Mouse (Mus musculus): Measurements from ENCODE around the gene Smurf1. TPM values are rescaled to one million over a fixed set of nuclear protein-coding genes. Genes with fewer than 3 reads are reported as not detected.
A peak's percentile ranks its signal among the peaks of the same experiment; 100 is the strongest.

The Smurf1 gene
- polyA plus RNA-seq, 1 experiment: 14.4 TPM

DNA sequence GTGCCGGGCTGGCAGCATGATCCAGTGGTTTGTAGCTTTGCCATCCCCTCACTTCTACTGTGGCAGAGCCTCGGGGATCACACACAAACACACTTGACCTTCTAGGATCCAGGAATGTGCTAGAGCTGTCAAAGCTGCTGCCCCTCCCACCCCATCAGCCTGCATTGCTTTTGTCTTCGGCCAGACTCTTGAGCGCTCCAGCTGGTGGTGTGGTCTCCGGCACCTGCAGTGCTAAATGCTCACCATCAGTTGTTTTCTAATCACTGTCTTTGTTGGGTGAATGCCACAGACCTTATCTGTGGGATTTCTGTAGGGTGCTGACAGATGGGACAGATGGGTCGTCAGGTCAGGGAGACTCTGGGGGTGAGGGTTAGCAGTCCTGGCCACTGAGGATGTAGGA lies 109.7 kb downstream of the Smurf1 start:
- no peaks in the 10 kb centered on the region for H3K27me3 ChIP-seq (replicated peaks; ENCODE audit: control insufficient read depth, insufficient read depth, low read length)
- H3K36me3 ChIP-seq (ENCODE audit: control insufficient read depth, insufficient read depth, low read length): peaks cover 6% of the 10 kb centered on the region
- TF ChIP-seq CTCF (conservative IDR thresholded peaks at IDR 0.05; ENCODE audit: insufficient read depth, insufficient read length, low read depth, low read length) (no peak), POLR2A (IDR thresholded peaks at IDR 0.05; ENCODE audit: low read depth, low read length) (no peak)
- DNase-seq: no peak
- no peak overlapping the region for H3K4me3 ChIP-seq (ENCODE audit: insufficient read depth, low read depth, low read length)
- WGBS: 78% methylated on average over 6 of the region's 6 CpGs
- no peaks in the 10 kb centered on the region for H3K4me1 ChIP-seq (ENCODE audit: control insufficient read depth, insufficient read depth, low read length)
- no peak overlapping the region for H3K27ac ChIP-seq (ENCODE audit: insufficient read depth, low read depth, low read length)

- Histone ChIP-seq H3K4me3 (ENCODE audit: insufficient read depth, low read depth, low read length) (no peak overlapping the region), H3K27ac (ENCODE audit: insufficient read depth, low read depth, low read length) (no peak overlapping the region), H3K4me1 (ENCODE audit: control insufficient read depth, insufficient read depth, low read length) (no peaks in the 10 kb centered on the region), H3K27me3 (replicated peaks; ENCODE audit: control insufficient read depth, insufficient read depth, low read length) (no peaks in the 10 kb centered on the region), H3K36me3 (ENCODE audit: control insufficient read depth, insufficient read depth, low read length) (peaks cover 10% of the 10 kb centered on the region)
- no peak for DNase-seq
- 82% methylated on average over 5 of the region's 5 CpGs for WGBS
- no peak for TF ChIP-seq POLR2A (IDR thresholded peaks at IDR 0.05; ENCODE audit: low read depth, low read length)
- no peak for TF ChIP-seq CTCF (conservative IDR thresholded peaks at IDR 0.05; ENCODE audit: insufficient read depth, insufficient read length, low read depth, low read length)
These were observed 111.7 kb downstream of the Smurf1 start for GRCm38 (mm10) chr5:144853931-144854330.

- DNase-seq: no peak
- Histone ChIP-seq H3K27ac (ENCODE audit: insufficient read depth, low read depth, low read length) (no peak overlapping the region), H3K36me3 (ENCODE audit: control insufficient read depth, insufficient read depth, low read length) (peaks cover 10% of the 10 kb centered on the region), H3K4me3 (ENCODE audit: insufficient read depth, low read depth, low read length) (no peak overlapping the region), H3K4me1 (ENCODE audit: control insufficient read depth, insufficient read depth, low read length) (no peaks in the 10 kb centered on the region), H3K27me3 (replicated peaks; ENCODE audit: control insufficient read depth, insufficient read depth, low read length) (no peaks in the 10 kb centered on the region)
- TF ChIP-seq POLR2A (IDR thresholded peaks at IDR 0.05; ENCODE audit: low read depth, low read length) (no peak), CTCF (conservative IDR thresholded peaks at IDR 0.05; ENCODE audit: insufficient read depth, insufficient read length, low read depth, low read length) (0 out of 2 replicates have a peak, but pooled peaks have one; percentile 22)
- 95% methylated on average over 3 of the region's 3 CpGs for WGBS
These were observed 113.8 kb downstream of the Smurf1 start for GRCm38 (mm10) chr5:144851820-144852219.

DNA sequence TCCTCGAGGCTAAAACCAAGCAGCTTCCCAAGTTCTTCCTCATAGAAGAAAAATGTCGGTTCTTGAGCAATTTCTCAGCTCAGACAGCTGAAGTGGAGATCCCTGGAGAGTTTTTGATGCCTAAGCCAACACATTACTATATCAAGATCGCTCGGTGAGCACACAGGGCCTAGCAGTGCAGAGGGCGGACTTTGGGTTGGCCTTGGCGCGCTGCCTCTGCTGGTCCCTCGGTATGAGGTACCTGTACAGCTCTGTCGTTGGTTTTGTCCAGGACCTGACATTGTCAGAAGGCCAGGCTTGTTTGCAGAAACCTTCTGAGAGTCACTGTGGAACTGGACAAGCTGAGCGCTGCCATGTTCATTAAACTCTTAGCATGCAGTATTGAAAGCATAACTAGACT lies 115.7 kb downstream of the Smurf1 start:
- Histone ChIP-seq H3K27me3 (replicated peaks; ENCODE audit: control insufficient read depth, insufficient read depth, low read length) (no peaks in the 10 kb centered on the region), H3K4me3 (ENCODE audit: insufficient read depth, low read depth, low read length) (no peak overlapping the region), H3K27ac (ENCODE audit: insufficient read depth, low read depth, low read length) (no peak overlapping the region), H3K4me1 (ENCODE audit: control insufficient read depth, insufficient read depth, low read length) (no peaks in the 10 kb centered on the region), H3K36me3 (ENCODE audit: control insufficient read depth, insufficient read depth, low read length) (peaks cover 10% of the 10 kb centered on the region)
- no peak for TF ChIP-seq POLR2A (IDR thresholded peaks at IDR 0.05; ENCODE audit: low read depth, low read length)
- TF ChIP-seq CTCF (conservative IDR thresholded peaks at IDR 0.05; ENCODE audit: insufficient read depth, insufficient read length, low read depth, low read length): no peak
- no peak for DNase-seq
- WGBS: 90% methylated on average over 10 of the region's 10 CpGs

DNA sequence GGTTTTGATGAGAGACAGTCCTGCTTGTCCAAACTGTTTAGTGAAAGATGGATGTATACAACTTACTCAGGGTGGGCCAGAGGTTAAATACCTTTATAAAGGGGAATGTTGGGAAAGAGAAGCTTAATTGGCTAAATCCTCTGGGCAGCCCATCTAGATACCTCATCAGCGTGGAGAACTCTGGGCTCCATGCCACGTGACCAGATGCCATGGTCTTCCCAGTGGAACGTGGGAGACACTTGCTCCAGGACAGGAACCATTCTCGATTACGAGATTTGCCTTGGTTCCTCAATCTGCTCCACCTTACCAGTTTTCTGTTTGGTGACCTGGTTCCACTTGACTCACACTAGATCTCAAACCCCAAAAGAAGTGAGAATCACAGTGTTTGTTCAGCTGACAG lies 116.9 kb downstream of the Smurf1 start:
- Histone ChIP-seq H3K27ac (ENCODE audit: insufficient read depth, low read depth, low read length) (no peak overlapping the region), H3K27me3 (replicated peaks; ENCODE audit: control insufficient read depth, insufficient read depth, low read length) (no peaks in the 10 kb centered on the region), H3K36me3 (ENCODE audit: control insufficient read depth, insufficient read depth, low read length) (peaks cover 10% of the 10 kb centered on the region), H3K4me1 (ENCODE audit: control insufficient read depth, insufficient read depth, low read length) (no peaks in the 10 kb centered on the region), H3K4me3 (ENCODE audit: insufficient read depth, low read depth, low read length) (no peak overlapping the region)
- TF ChIP-seq CTCF (conservative IDR thresholded peaks at IDR 0.05; ENCODE audit: insufficient read depth, insufficient read length, low read depth, low read length) (no peak), POLR2A (IDR thresholded peaks at IDR 0.05; ENCODE audit: low read depth, low read length) (no peak)
- DNase-seq: no peak
- 70% methylated on average over 5 of the region's 5 CpGs for WGBS

DNA sequence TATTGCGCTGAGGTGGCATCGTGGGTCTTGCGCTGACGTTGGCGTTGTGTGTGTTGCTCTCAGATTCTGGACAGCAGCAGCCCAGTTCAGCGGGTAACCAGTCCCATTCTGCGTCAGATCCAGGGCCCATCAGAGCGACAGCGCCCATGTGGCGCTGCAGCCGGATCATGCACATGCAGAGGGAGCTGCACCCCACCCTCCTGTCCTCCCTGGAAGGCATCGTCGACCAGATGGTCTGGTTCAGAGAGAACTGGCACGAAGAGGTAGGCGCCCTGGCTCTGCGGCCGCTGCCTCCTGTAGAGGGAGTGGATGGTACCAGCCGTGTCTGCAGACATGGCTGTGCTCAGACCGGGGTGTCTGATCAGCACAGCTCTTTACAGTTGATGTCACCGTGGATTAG lies 120.3 kb downstream of the Smurf1 start:
- Histone ChIP-seq H3K36me3 (ENCODE audit: control insufficient read depth, insufficient read depth, low read length) (peaks cover 2% of the 10 kb centered on the region), H3K4me3 (ENCODE audit: insufficient read depth, low read depth, low read length) (no peak overlapping the region), H3K27me3 (replicated peaks; ENCODE audit: control insufficient read depth, insufficient read depth, low read length) (no peaks in the 10 kb centered on the region), H3K27ac (ENCODE audit: insufficient read depth, low read depth, low read length) (no peak overlapping the region), H3K4me1 (ENCODE audit: control insufficient read depth, insufficient read depth, low read length) (no peaks in the 10 kb centered on the region)
- TF ChIP-seq POLR2A (IDR thresholded peaks at IDR 0.05; ENCODE audit: low read depth, low read length) (no peak), CTCF (conservative IDR thresholded peaks at IDR 0.05; ENCODE audit: insufficient read depth, insufficient read length, low read depth, low read length) (no peak)
- DNase-seq: no peak
- 96% methylated on average over 20 of the region's 20 CpGs for WGBS

GRCm38 (mm10) chr5:144836100-144836499 lies 129.5 kb downstream of the Smurf1 start:
- H3K4me3 ChIP-seq (ENCODE audit: insufficient read depth, low read depth, low read length): no peak overlapping the region
- no peak for TF ChIP-seq POLR2A (IDR thresholded peaks at IDR 0.05; ENCODE audit: low read depth, low read length)
- TF ChIP-seq CTCF (conservative IDR thresholded peaks at IDR 0.05; ENCODE audit: insufficient read depth, insufficient read length, low read depth, low read length): no peak
- WGBS: 90% methylated on average over 3 of the region's 3 CpGs
- no peaks in the 10 kb centered on the region for H3K4me1 ChIP-seq (ENCODE audit: control insufficient read depth, insufficient read depth, low read length)
- no peaks in the 10 kb centered on the region for H3K27me3 ChIP-seq (replicated peaks; ENCODE audit: control insufficient read depth, insufficient read depth, low read length)
- H3K36me3 ChIP-seq (ENCODE audit: control insufficient read depth, insufficient read depth, low read length): peaks cover 4% of the 10 kb centered on the region; the same call in 1 of the 2 replicates
- DNase-seq: peak; percentile 16
- H3K27ac ChIP-seq (ENCODE audit: insufficient read depth, low read depth, low read length): no peak overlapping the region

Data from kidney, adult 2 months (tissue).